ENCODE assay signal across 8 mouse cellular contexts in genomic region chr8:87836866-87837265, GRCm38 (mm10).
DNase-seq lines count a peak whose midpoint lies in the region; ATAC-seq lines count a peak whose summit lies in the region.

No protein-coding gene starts in this region.

- H3K4me3 ChIP-seq in hindbrain, embryonic 11.5 days (ENCODE audit: low read depth, low read length), result no peak overlapping the region

- H3K4me2 ChIP-seq in hindbrain, embryonic 11.5 days (replicated peaks; ENCODE audit: low read depth, low read length), result peak overlapping the region; percentile 20; the same call in 1 of the 2 replicates

- H3K9me3 ChIP-seq in hindbrain, embryonic 11.5 days (ENCODE audit: control insufficient read depth, low read length), result no peaks in the 10 kb centered on the region

- H3K36me3 ChIP-seq in hindbrain, embryonic 11.5 days (ENCODE audit: control insufficient read depth, insufficient read depth, low read length), result no peaks in the 10 kb centered on the region

- H3K27ac ChIP-seq in hindbrain, embryonic 11.5 days (ENCODE audit: low read depth, low read length), result peak overlapping the region; percentile 72

- ATAC-seq in hindbrain, embryonic 11.5 days (ENCODE audit: low FRiP score), result peak; percentile 86

- no peak overlapping the region for H3K9ac ChIP-seq in hindbrain, embryonic 11.5 days (ENCODE audit: low read depth, low read length)

- H3K4me1 ChIP-seq in hindbrain, embryonic 11.5 days (replicated peaks; ENCODE audit: control insufficient read depth, insufficient read depth, low read length), result peaks cover 52% of the 10 kb centered on the region

- no peaks in the 10 kb centered on the region for H3K27me3 ChIP-seq in hindbrain, embryonic 11.5 days (ENCODE audit: control insufficient read depth, insufficient read depth, low read length)

- peak; percentile 9 for DNase-seq in kidney, adult 11 months
- no peak for DNase-seq in kidney, adult 18-20 months
- DNase-seq in frontal cortex, postnatal 14 days (ENCODE audit: low spot score in 2 of 2), result peak; percentile 61 to 75
- peak; percentile 81 for DNase-seq in hindbrain, embryonic 11.5 days (ENCODE audit: low spot score)
- peak; percentile 29 to 31 for DNase-seq in layer of hippocampus, postnatal 25 days (ENCODE audit: extremely low spot score in 1 of 2, low spot score in 1 of 2)
- peak; percentile 90 for DNase-seq in mesoderm, embryonic 11.5 days (ENCODE audit: low read depth, low spot score)
- DNase-seq in right cerebral cortex, postnatal 36 days (ENCODE audit: low spot score in 2 of 2), result peak; percentile 68 to 75
- no peak for DNase-seq in cerebellum, adult 8-10 months

- WGBS in hindbrain, embryonic 11.5 days, result 6% methylated on average over 16 of the region's 16 CpGs

Comparison
In these comparisons a context has a peak if more than half of its experiments do, and no peak if none do; other contexts are left out.
1. DNase-seq: peak in kidney, adult 11 months (single experiment), frontal cortex, postnatal 14 days (2 of 2), hindbrain, embryonic 11.5 days (single experiment), layer of hippocampus, postnatal 25 days (2 of 2), mesoderm, embryonic 11.5 days (single experiment) and right cerebral cortex, postnatal 36 days (2 of 2); none in kidney, adult 18-20 months (single experiment) and cerebellum, adult 8-10 months (single experiment).